Mouse (Mus musculus) kidney, adult 11 months (tissue): ENCODE results near the gene Epm2aip1.
A peak's percentile ranks its signal among the peaks of the same experiment; 100 is the strongest.

ENCODE experiments used
- DNase-seq: peaks from one replicate; pipeline ENCODE4 v3.0.0; 2022

The Epm2aip1 gene

DNA sequence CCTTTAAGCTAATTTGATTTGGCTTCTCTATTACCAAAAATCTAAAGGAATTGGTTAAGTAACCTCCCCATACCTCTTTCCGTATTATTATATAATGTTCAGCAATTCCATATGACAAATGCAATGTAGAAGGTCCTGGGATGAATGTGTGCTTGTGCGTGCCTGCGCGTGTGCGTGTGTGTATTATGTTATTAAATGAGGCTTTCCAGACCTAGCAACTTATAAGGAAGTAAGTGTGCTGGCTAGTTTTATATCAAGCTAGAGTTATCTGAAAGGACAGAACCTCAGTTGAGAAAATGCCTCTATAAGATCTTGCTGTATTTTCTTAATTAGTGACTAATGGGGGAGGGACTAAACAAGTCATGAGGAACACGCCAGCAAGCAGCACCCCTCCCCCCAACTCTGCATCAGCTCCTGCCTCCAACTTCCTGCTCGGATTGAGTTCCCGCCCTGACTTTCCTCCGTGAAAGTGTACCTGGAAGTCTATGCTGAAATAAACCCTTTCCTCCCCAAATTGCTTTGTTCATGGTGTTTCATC lies 17.6 kb downstream of the Epm2aip1 start:
- peak; percentile 47 for DNase-seq

DNA sequence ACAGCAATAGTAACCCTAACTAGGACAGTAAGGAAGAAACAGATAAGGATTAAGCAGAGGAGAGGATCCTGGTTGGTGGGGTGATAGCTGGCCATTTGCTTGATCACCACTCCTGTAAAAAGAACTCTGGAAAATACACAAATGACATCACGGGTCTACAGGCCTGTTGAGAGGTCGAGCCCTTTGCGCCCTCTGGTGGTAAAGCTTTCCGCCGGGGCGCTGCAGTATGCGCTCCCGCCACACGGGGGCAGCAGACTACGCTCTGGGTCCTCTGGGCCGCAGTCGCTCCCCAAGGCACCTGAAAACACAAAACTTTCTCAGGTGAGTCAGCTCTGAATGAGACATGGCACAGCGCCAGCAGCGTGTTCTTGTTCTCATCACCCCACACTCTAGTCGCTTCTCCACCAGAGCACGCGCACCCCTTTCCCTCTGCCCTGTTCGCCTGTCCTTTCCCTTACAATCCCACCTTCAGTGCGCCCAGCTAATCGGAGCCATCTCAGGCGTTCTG lies 18.2 kb downstream of the Epm2aip1 start:
- DNase-seq: peak; percentile 92

DNA sequence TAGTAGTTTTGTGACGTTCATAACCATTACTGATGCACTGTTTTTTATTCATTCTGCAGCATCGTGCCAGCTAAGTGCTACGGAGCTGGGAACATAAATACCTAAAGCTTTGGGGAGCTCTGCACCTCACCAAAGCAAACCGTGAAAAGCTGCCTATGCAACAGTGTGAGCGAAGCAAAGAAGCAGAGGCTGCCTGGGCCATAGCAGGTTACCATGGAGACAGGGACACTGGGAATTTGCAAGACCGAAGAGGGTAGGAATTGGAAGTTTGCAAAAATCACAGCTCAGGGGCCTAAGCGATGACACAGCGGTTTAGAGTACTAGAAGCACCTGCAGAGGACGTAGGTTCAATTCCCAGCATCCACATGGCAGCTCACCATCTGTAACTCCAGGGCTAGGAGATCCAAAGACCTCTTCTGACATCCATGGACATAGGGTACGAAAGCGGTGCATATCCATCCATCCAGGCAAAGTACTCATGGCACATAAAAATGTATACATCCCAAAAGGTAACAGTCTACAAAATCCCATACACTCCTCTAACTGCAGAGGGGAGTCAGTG lies 18.9 kb downstream of the Epm2aip1 start:
- no peak for DNase-seq

DNA sequence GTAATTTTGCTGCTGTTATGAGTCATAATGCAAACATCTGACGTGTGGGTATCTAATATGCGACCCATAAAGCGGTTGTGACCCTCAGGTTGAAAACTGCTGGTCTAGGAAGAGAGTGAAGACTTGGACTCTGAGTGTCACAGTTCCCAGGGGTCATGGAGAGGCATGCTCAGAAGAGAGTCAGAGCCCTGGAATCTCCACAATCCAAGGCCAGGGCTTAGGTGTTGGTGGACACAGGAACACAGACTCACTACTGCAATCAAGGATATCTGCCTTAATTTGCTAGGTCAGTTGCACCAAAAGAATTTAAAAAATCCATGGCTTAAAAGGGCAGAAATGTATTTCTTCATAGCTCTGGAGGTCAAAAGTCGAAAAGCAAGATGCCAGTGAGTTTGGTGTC lies 21.5 kb downstream of the Epm2aip1 start:
- no peak for DNase-seq

DNA sequence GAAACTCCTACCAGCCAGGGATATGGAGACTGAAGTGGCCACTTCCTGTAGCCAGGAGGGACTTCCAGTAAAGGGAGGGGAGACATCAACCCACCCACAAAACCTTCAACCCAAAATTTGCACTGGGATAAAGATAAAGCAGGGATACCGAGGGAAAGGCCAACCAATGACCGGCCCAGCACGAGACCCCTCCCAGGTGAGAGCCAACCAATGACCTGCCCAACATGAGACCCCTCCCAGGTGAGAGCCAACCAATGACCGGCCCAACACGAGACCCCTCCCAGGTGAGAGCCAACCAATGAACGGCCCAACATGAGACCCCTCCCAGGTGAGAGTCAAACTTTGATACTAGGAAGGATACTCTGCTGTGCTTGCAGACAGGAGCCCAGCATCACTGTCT lies 23.2 kb downstream of the Epm2aip1 start:
- DNase-seq: no peak

DNA sequence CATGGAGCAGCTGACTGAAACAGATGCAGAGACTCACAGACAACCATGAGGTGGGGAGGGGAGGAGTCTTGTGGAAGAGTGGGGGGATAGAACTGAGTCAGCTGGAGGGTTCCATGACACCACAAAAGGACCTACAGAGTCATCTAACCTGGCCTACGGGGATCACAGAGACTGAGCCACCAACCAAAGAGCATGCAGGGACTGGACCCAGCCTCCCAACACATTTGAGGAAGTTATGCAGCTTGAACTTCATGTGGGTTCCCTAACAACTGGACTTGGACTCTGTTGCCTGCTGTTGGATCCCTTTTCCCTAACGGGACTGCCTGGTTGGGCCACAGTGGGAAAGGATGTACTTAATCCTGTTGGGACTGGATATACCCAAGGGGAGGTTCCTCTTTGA lies 23.6 kb downstream of the Epm2aip1 start:
- no peak for DNase-seq

DNA sequence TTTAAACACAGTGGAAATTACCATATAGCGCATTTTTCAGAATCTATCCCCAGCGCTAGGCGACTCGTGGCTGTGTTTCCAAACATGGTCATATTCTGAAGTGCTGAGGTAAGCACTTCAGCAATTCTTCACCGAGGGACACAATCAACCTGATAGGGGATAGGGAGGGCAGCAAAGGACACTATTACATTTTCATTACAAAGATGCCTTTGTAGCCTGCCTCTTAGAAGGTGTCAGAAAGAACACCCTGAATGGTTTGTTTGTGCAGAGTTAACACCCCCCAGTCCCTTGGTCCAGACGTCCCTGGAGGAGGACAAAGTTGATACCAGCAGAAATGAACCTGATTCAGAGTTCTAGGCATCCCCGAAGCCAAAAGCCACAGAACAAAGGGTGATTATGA lies 24.7 kb downstream of the Epm2aip1 start:
- DNase-seq: no peak

DNA sequence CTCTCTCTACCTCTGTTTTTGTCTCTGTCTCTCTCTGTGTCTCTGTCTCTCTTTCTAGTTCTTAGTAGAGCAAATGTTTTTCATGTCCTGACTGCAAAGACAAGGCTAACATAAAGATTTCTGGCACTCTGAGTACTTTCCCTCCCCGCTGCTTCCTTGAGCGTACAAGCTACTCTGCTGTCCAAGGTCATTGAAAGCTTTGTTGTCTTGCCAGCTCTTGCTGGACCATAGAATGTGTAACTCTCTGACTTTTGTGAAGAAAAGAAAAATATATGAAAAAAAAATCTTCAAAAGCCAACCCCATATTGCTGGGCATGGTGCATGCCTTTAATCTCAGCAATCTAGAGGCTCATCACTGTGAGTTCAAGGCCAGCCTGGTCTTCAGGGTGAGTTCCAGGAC lies 26.9 kb downstream of the Epm2aip1 start:
- DNase-seq: no peak

DNA sequence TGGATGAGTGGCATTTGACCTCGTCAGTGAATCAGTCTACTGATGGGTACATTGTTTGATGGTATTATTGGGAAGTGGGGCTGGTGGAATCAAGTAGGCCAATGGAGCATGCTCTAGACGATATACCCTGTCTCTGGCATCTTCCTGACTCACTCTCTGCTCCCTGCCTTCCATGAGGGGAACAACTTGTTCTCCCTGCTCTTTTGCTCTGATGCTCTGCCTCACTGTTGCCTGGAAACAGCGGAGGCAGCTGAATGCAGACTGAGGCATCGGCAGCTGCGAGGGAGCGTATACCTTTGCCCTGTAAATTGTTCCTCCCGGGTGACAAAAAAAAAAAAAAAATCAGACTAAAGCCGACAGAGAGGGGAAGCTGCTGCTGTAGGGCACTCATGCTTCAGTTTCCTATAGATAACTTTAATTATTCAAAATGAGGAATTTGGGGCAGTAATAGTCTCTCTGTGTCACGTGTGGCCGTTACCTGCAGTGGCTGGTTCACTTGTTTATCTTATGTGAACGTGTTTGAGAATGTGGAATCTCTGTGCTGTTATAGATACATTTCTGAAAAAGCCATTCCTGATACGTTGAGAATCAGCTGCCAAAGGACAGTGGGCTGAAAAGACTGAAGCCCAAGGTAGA lies 30.6 kb downstream of the Epm2aip1 start:
- DNase-seq: no peak

DNA sequence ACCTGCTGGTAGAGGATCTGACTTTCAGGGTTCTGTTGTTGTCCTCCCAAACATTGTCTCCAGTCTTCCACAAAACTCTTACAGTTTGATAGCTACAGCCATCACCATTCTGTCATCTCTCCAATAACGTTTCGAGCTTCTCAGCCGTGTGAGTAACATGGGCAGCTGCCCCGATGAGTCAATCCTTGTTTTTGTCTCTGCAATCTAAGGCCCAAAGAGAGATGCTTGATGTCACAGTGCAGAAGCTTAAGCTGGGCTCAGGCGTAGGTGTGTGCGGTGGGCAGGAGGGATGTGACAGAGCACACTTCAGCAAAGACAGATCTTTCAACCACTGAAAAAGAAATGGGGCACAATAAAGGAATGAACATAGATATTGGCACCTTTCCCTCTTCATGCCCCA lies 32.3 kb downstream of the Epm2aip1 start:
- DNase-seq: no peak

DNA sequence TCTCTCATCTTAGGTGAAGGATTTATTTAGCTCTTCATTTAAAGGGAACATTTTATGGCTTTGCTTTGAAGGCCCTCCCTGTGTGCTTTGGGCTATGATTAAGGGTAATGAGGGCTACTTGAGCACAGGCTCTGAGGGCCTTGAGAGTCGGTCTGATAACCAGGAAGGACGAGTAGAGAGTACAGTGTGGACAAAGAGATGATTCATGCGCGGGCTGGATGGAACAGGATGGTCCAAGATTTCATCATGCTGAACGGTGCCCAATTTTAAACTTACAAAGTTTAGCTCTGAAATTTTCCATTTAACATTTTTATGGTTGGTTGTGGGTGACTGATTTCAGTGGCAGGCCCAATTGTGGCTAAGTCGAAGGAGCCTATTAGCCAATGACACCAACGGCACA lies 34.4 kb downstream of the Epm2aip1 start:
- DNase-seq: no peak

DNA sequence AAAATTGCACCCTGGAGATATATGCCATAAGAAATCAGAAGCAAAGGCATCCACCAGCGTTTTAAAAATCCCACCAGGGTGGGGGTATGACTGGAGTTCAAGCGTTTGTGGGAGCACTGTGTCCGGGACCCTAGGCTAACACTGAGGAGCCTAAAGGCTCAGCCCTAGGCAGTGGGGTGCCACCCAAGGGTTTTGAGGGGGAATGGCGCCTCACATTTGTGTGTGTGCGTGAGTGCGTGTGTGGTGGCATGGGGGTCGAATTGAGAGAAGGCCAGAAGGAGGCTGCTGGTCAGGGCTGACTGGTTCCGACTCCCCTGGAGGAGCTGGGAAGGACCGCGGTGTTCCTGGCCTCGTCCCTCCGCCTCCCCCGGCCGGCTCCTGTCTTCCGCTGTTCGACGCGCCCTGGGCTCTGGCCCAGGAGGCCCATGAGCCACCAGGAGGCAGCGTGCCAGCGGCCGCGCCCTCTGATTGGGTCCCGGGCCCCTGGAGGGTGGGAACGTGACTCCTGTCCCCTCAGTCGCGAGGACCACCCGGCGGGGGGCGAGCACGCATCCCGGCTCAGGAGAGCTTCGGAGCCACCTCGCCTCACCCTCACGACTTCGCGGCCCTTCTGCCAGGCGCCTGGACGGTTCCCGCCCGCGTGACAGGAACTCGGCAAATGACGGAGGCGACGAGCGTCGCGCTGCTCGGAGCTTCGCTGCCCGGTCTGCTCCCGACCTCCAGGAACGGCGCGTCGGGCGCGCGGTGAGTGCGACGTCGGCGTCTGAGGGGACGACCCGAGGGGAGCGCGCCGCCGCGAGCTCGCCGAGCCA lies 39.5 kb downstream of the Epm2aip1 start, which contains the start of gene Trank1:
Gene Trank1 (plus strand): TSS at position 709 of the 812 bp plus-strand sequence.
- no peak for DNase-seq

DNA sequence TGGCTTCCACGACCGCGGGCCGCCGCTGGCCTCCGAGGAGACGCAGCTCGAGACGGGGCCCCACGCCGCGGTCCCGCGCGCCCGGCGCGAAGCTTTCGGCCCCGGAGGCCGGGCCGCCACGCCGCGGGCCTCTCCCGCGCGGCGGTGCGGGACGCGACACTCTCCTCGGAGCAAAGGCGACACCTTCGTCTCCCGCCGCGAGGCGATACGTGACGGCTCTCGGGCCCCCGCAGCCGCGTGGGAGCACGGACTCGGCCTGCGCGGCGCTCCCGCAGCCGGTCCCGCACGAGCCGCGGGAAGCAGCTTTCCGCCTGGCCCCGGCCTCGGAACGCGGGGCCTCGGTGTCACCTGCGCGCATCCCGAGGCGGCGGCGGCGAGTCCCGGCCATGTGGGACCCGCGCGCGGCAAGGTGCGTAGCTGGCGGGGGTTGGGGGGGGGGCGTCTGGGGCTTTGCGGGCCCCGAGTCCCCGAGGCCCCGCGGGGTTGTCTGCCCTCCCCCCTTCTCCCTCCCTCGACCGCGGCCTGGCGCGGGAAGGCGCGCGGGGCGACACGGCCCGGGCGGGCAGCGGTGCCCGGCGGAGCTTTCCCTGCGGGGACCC lies 40.2 kb downstream of the Epm2aip1 start:
- DNase-seq: no peak

DNA sequence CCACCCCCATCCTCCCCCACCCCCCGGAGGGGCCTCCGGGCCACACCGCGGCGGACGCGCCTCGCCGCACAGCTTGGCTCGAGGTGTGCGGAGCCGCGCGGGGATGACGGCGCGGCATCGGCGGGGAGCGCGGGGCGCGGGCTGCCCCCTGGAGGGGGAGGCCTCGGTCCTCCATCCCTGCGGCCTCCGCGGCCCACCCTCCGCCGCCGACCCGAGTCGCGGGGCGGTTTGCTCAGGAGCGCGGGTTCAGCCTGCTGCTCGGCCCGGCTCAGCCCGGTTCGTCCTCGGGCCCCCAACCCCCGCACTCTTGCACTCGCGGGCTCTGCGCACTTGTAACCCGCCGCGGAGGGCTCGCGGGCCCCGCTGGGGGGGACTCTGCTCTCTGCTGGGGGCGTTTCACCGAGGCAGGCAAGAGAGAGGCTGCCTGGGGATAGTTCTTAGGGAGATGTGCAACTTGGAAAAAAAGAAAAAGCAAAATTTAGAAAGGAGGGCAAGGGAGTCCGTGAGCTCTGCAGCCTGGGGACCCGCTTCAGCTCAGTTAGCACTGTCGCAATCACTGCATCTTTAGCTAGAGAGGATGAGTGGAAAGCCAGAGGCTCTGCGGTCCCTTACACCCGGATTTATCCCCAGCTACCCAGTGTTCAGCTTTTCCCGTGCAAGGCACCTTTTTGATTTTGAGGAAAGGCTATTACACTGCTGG lies 40.9 kb downstream of the Epm2aip1 start:
- no peak for DNase-seq

DNA sequence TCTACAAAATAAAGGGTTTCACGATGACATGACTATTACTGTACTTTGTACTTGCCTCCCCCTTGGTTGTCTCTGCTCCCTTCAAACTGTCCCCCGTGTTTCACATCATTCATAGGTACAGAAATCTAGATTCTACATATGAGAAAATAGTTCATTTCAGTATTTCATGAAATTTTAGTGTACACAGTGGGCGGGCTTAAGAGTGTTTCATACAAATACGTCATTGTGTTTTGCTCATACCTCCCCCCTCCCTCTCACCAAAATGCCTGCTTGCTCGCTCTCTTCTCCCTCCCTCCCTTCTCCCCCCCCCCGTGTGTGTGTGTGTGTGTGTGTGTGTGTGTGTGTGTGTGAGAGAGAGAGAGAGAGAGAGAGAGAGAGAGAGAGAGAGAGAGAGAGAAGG lies 41.6 kb downstream of the Epm2aip1 start:
- DNase-seq: no peak

DNA sequence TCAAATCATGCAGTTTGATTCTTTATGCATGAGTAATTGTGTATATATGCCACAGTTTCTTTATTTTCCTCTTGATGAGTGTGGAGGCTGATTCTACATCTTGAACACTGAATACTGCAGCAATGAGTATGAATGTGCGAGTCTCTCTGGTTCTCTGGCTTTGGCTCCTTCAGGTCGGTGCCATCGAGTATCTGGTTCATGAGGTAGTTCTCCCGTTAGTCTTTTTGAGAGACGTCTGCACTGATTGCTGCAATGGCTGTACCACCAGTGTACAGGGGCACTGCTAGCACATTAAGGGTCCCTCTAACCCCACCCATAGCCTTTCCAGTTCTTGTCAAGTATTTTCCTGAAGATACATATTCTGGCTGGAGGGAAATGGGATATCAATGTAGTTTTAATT lies 42.1 kb downstream of the Epm2aip1 start:
- DNase-seq: no peak

DNA sequence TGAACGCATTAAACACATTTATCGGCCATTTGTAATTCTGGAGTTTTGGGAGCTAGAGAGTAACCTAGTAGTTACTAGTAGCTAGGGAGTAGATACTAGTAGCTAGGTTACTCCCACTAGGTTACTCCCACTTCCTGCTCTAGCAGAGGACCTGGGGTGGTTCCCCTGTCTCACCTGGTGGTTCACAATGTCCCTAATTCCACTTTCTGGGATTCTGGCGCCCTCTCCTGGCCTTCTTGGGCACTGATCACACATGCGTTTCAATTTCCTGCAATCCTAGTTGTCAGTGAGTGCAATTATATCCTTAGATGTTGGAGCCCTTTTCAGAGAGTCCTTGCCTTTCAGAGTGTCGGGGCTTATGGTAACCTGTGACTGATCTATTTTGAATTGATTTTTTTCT lies 42.5 kb downstream of the Epm2aip1 start:
- peak; percentile 9 for DNase-seq

DNA sequence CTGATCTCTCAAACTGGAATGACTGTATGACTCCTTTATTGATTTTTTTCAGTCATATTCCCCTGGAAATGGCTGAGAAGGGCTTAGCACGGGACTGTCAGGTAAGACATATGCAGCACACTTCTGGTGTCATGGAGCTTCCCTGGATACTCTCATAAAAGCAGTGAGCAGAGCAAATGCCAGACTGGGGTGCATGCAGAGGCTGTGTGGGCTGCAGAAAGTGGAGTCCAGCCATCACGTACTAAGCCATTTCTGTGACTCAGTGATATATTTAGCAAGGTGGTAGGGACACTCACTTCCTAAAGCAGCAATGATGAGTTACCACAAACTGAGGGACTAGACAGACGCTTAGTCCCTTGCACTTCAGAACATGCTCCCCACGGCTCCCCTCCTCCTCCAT lies 49.2 kb downstream of the Epm2aip1 start:
- DNase-seq: no peak

DNA sequence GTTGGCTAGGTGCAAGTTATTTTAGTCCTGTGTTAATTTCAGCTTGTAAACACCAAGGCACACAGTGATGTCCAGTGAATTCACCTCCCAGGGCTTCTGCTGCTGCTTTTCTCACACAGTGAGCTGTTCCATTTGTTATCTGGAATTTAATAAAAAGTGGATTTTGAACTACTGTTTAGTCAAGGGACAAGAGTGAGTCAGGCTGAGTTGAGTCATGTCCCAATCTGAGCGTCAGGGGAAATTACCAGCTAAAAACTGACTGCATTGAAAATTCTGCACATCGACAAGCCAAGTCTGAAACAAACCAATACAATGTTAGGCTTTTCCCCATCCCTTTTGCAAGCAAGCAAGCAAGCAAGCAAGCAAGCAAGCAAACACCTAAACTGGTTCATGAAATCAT lies 53.2 kb downstream of the Epm2aip1 start:
- no peak for DNase-seq
